ENCODE assay signal across 15 mouse cellular contexts in genomic region chr9:122423146-122423545, GRCm38 (mm10).
DNase-seq lines count a peak whose midpoint lies in the region; ATAC-seq and TF ChIP-seq lines count a peak whose summit lies in the region.
"Had no signal": no experiment of that assay in that cellular context is flagged by ENCODE, and none has a peak within 500 bp of the region (broad histone marks: within the 10 kb centered on the region; RNA-seq: fewer than 3 reads in every experiment).

No protein-coding gene starts in this region.

- no peak for ATAC-seq in midbrain, embryonic 13.5 days

- no peak overlapping the region for H3K4me2 ChIP-seq in midbrain, embryonic 13.5 days (replicated peaks)
- H3K4me2 ChIP-seq: hindbrain, embryonic 15.5 days; limb, embryonic 15.5 days; neural tube, embryonic 15.5 days had no signal

- H3K27ac ChIP-seq in kidney, adult 2 months (ENCODE audit: insufficient read depth, low read depth, low read length) = no peak overlapping the region
- no peak overlapping the region for H3K27ac ChIP-seq in testis, adult 2 months (ENCODE audit: control insufficient read depth, insufficient read depth, low read depth, low read length)
- H3K27ac ChIP-seq in MEL (ENCODE audit: control insufficient read depth, low read depth, low read length) = no peak overlapping the region
- H3K27ac ChIP-seq in midbrain, embryonic 13.5 days = no peak overlapping the region
- H3K27ac ChIP-seq: hindbrain, embryonic 15.5 days; limb, embryonic 15.5 days; macrophage; neural tube, embryonic 15.5 days had no signal

- TF ChIP-seq EP300 in MEL (IDR thresholded peaks at IDR 0.05; ENCODE audit: low read depth in 1 of 2, low read length in 2 of 2) = no peak

- H3K9ac ChIP-seq in MEL (ENCODE audit: control insufficient read depth, low read depth, low read length, poor library complexity, severe bottlenecking) = no peak overlapping the region
- no peak overlapping the region for H3K9ac ChIP-seq in midbrain, embryonic 13.5 days (replicated peaks)
- H3K9ac ChIP-seq: hindbrain, embryonic 15.5 days; limb, embryonic 15.5 days; neural tube, embryonic 15.5 days had no signal

- 0 out of 2 replicates have a peak, but pooled peaks have one; percentile 18 for TF ChIP-seq CTCF in kidney, adult 2 months (conservative IDR thresholded peaks at IDR 0.05; ENCODE audit: insufficient read depth, insufficient read length, low read depth, low read length)
- TF ChIP-seq CTCF in testis, adult 2 months (IDR thresholded peaks at IDR 0.05; ENCODE audit: control insufficient read depth, insufficient read depth, insufficient replicate concordance, low read depth, low read length) = peak; percentile 48; the same call in 1 of the 2 replicates
- peak; percentile 54 to 63 (median 60) for TF ChIP-seq CTCF in MEL (IDR thresholded peaks at IDR 0.05 in 2 of 3, conservative IDR thresholded peaks at IDR 0.05 in 1 of 3; ENCODE audit: control insufficient read depth in 1 of 3, insufficient read depth in 1 of 3, low read depth in 2 of 3, low read length in 3 of 3, poor library complexity in 1 of 3, severe bottlenecking in 1 of 3)

- peak; percentile 12 for TF ChIP-seq RAD21 in MEL (IDR thresholded peaks at IDR 0.05; ENCODE audit: low read depth, low read length)

- no peaks in the 10 kb centered on the region for H3K27me3 ChIP-seq in kidney, adult 2 months (replicated peaks; ENCODE audit: control insufficient read depth, insufficient read depth, low read length)
- H3K27me3 ChIP-seq in testis, adult 2 months (ENCODE audit: control insufficient read depth, insufficient read depth, low read length) = no peaks in the 10 kb centered on the region
- H3K27me3 ChIP-seq in MEL (ENCODE audit: control insufficient read depth in 1 of 2, insufficient read depth in 2 of 2, low read length in 2 of 2) = no peaks in the 10 kb centered on the region
- peaks cover 5% of the 10 kb centered on the region; the same call in 1 of the 2 replicates for H3K27me3 ChIP-seq in midbrain, embryonic 13.5 days
- H3K27me3 ChIP-seq: hindbrain, embryonic 15.5 days had no signal

- intact Hi-C loops in left cerebral cortex, postnatal 10 days (cut with DNase I) = loop anchor here (2.0 to 10.0 kb wide), 3 partner anchors 44 to 262 kb away; no protein-coding TSS in a partner anchor

- no peak for DNase-seq in kidney, adult 2 months
- DNase-seq in kidney, adult 8-10 months = no peak
- no peak for DNase-seq in testis, postnatal 10 days (ENCODE audit: low spot score)
- DNase-seq in MEL (ENCODE audit: low read depth, low spot score) = peak; percentile 54
- peak; percentile 25 for DNase-seq in induced T-regulatory cell, adult 2 months (ENCODE audit: low read depth)
- DNase-seq in left cerebral cortex, postnatal 10 days (ENCODE audit: extremely low spot score in 1 of 2, low spot score in 2 of 2) = no peak
- DNase-seq: embryo, embryonic 11 days; kidney, postnatal 14 days had no signal

- H3K79me2 ChIP-seq in MEL (ENCODE audit: control insufficient read depth, insufficient read depth, low read length, poor library complexity) = no peaks in the 10 kb centered on the region

- H3K4me1 ChIP-seq in kidney, adult 2 months (ENCODE audit: control insufficient read depth, insufficient read depth, low read length) = no peaks in the 10 kb centered on the region
- H3K4me1 ChIP-seq in testis, adult 2 months (ENCODE audit: control insufficient read depth, insufficient read depth, low read length) = peaks cover 5% of the 10 kb centered on the region
- H3K4me1 ChIP-seq in MEL (ENCODE audit: control insufficient read depth in 1 of 2, insufficient read depth in 2 of 2, low read length in 2 of 2) = peaks cover 2 to 3% of the 10 kb centered on the region in 2 experiments; a peak in 2 of 4 replicates
- H3K4me1 ChIP-seq in midbrain, embryonic 13.5 days (replicated peaks) = no peaks in the 10 kb centered on the region; the same call in 1 of the 2 replicates

- H3K4me3 ChIP-seq in kidney, adult 2 months (ENCODE audit: insufficient read depth, low read depth, low read length) = no peak overlapping the region
- H3K4me3 ChIP-seq in testis, adult 2 months (ENCODE audit: control insufficient read depth, low read depth, low read length) = no peak overlapping the region
- no peak overlapping the region for H3K4me3 ChIP-seq in MEL (ENCODE audit: control insufficient read depth in 1 of 2, insufficient read depth in 1 of 2, low read depth in 2 of 2, low read length in 2 of 2)
- H3K4me3 ChIP-seq in midbrain, embryonic 13.5 days (replicated peaks) = no peak overlapping the region
- H3K4me3 ChIP-seq: erythroblast, embryonic 14.5 days; hindbrain, embryonic 15.5 days; limb, embryonic 15.5 days; neural tube, embryonic 15.5 days had no signal

- TF ChIP-seq POLR2A in kidney, adult 2 months (IDR thresholded peaks at IDR 0.05; ENCODE audit: low read depth, low read length) = no peak
- no peak for TF ChIP-seq POLR2A in testis, adult 2 months (IDR thresholded peaks at IDR 0.05; ENCODE audit: control insufficient read depth, low read depth, low read length)
- TF ChIP-seq POLR2A in MEL (IDR thresholded peaks at IDR 0.05; ENCODE audit: control insufficient read depth in 1 of 2, insufficient read depth in 1 of 2, low read depth in 1 of 2, low read length in 2 of 2, poor library complexity in 1 of 2) = no peak

- WGBS in kidney, adult 2 months = 61% methylated on average over 6 of the region's 6 CpGs
- WGBS in midbrain, embryonic 13.5 days = 62% methylated on average over 6 of the region's 6 CpGs

- no peaks in the 10 kb centered on the region for H3K9me3 ChIP-seq in MEL (replicated peaks; ENCODE audit: insufficient read depth, low read length)
- H3K9me3 ChIP-seq in midbrain, embryonic 13.5 days = no peaks in the 10 kb centered on the region
- H3K9me3 ChIP-seq: hindbrain, embryonic 15.5 days; limb, embryonic 15.5 days; neural tube, embryonic 15.5 days had no signal

- H3K36me3 ChIP-seq in kidney, adult 2 months (ENCODE audit: control insufficient read depth, insufficient read depth, low read length) = no peaks in the 10 kb centered on the region
- no peaks in the 10 kb centered on the region for H3K36me3 ChIP-seq in testis, adult 2 months (ENCODE audit: control insufficient read depth, insufficient read depth, low read length)
- no peaks in the 10 kb centered on the region for H3K36me3 ChIP-seq in MEL (ENCODE audit: control insufficient read depth in 1 of 2, insufficient read depth in 2 of 2, low read length in 2 of 2)
- H3K36me3 ChIP-seq in midbrain, embryonic 13.5 days = no peaks in the 10 kb centered on the region
- H3K36me3 ChIP-seq: hindbrain, embryonic 15.5 days; limb, embryonic 15.5 days; neural tube, embryonic 15.5 days had no signal

TF ChIP-seq in MEL, 35 proteins besides CTCF, POLR2A, EP300 and RAD21:
- peak; percentile 41; the same call in 1 of the 2 replicates for TF ChIP-seq SMC3 (IDR thresholded peaks at IDR 0.05; ENCODE audit: low read depth, low read length)
- no peak for TF ChIP-seq TCF12 (IDR thresholded peaks at IDR 0.05; ENCODE audit: low read depth, low read length)

Comparison
In these comparisons a context has a peak if more than half of its experiments do, and no peak if none do; other contexts are left out.
1. DNase-seq: peak in MEL (single experiment) and induced T-regulatory cell, adult 2 months (single experiment); none in kidney, adult 2 months (single experiment), kidney, adult 8-10 months (0 of 2), testis, postnatal 10 days (single experiment) and left cerebral cortex, postnatal 10 days (0 of 2).
2. Peak in every context shown above with its lines, with median percentiles within 50 percentile points of each other: CTCF ChIP-seq.